Mouse (Mus musculus) erythroblast, embryonic 14.5 days (primary cell): Measurements from ENCODE around the gene Tspyl4.

Source experiments
- GATA1 ChIP-seq: IDR thresholded peaks from 2 replicates; pipeline ENCODE4 v1.6.1; 2012; ENCODE audit warnings: low read length, inconsistent platforms, mixed read lengths
- TAL1 ChIP-seq: IDR thresholded peaks from 3 replicates; pipeline ENCODE4 v1.6.1; 2012; ENCODE audit warnings: low read length, inconsistent platforms, mixed read lengths

DNA sequence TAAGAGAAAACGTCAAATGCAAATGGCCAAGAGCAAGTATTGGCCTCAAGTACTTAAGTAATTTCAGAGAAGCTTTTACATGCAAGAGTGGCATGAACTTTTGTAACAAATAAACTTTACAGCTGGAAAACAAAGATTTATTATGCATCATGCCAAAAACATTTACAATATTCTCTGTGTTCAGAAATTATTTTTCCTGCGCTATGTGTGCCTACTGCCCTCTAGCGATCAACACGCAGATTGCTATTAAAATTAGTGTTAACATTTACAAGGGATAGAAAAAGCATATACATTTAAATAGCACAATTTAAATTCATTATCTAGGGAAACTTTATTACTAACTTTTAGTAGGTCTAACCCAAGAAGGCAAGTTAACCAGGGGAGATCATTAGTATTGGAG, 29.5 kb downstream of the Tspyl4 start:
- no peak for TF ChIP-seq GATA1
- TF ChIP-seq TAL1 = no peak
